Mouse (Mus musculus): ENCODE data around the gene Ltf. TPM values are rescaled to one million over a fixed set of nuclear protein-coding genes. Genes with fewer than 3 reads are reported as not detected.

Gene Ltf
- polyA plus RNA-seq, 1 experiment from 2014 or later: 0.27 TPM

DNA sequence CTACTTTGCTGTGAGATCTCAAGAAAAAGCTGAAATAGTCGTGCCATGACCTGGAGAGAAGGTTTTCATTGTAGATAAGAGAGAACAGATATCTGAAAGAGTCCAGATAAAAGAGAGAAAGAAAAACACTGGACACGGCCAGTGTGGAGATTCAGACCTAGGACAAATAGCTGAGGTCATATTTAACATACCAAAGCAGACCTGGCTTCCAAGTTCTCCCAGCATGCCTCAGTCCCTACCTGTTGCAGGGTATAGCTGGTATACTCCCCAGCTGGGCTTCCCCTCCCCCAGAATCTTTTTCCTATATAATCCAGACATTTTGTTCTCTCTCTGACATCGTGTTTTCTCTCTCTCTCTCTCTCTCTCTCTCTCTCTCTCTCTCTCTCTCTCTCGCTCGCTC is 68.9 kb downstream of the Ltf start:
- 5% methylated on average over 5 of the region's 5 CpGs for WGBS
- Histone ChIP-seq H3K9me3 (ENCODE audit: control insufficient read depth, low read length) (no peaks in the 10 kb centered on the region), H3K4me3 (ENCODE audit: low read depth, low read length) (no peak overlapping the region), H3K36me3 (ENCODE audit: control insufficient read depth, insufficient read depth, low read length) (no peaks in the 10 kb centered on the region), H3K9ac (ENCODE audit: low read length) (no peak overlapping the region), H3K27ac (ENCODE audit: low read depth, low read length) (no peak overlapping the region), H3K4me2 (no peak overlapping the region), H3K4me1 (ENCODE audit: control insufficient read depth, insufficient read depth, low read length) (no peaks in the 10 kb centered on the region), H3K27me3 (ENCODE audit: control insufficient read depth, insufficient read depth, low read length) (no peaks in the 10 kb centered on the region)
- ATAC-seq (ENCODE audit: low FRiP score): no peak
- no peak for DNase-seq (ENCODE audit: low spot score, missing footprints)

DNA sequence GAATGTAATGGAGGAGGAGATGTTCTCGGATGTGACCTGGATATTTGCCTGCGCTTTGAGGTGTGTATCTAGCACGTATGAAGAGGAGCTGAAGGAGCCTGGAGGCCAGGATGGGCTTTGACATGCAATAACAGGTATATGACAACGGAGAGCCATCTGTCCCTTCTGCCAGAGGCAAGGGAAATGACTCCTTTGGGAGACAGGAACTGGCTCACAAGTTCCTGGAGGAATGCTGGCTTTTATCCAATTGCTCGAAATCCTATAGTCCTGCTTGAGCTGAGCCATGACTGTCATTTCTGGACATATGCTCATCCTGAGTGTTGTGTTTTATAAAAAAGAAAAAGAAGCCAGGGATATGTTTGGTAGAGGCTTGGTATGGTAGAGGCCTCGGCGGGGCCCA is 69.8 kb downstream of the Ltf start:
- Histone ChIP-seq H3K9me3 (ENCODE audit: control insufficient read depth, low read length) (no peaks in the 10 kb centered on the region), H3K27ac (ENCODE audit: low read depth, low read length) (no peak overlapping the region), H3K4me2 (no peak overlapping the region), H3K36me3 (ENCODE audit: control insufficient read depth, insufficient read depth, low read length) (no peaks in the 10 kb centered on the region), H3K4me1 (ENCODE audit: control insufficient read depth, insufficient read depth, low read length) (no peaks in the 10 kb centered on the region), H3K4me3 (ENCODE audit: low read depth, low read length) (no peak overlapping the region), H3K9ac (ENCODE audit: low read length) (no peak overlapping the region), H3K27me3 (ENCODE audit: control insufficient read depth, insufficient read depth, low read length) (no peaks in the 10 kb centered on the region)
- 34% methylated on average over 7 of the region's 7 CpGs for WGBS
- no peak for ATAC-seq (ENCODE audit: low FRiP score)
- DNase-seq (ENCODE audit: low spot score, missing footprints): no peak

Other genes starting within 250 kb of the Ltf start
- not detected in 2 replicates for gene Prss42, start 221.1 kb upstream of the Ltf start, polyA plus RNA-seq (2014; fragmentation: Nextera tagmentation; extraction: Ambion mirVana)
- gene Prss44, start 205.3 kb upstream of the Ltf start, polyA plus RNA-seq (2014; fragmentation: Nextera tagmentation; extraction: Ambion mirVana): not detected in 2 replicates
- gene Prss43, start 192.6 kb upstream of the Ltf start, polyA plus RNA-seq (2014; fragmentation: Nextera tagmentation; extraction: Ambion mirVana): not detected in 2 replicates
- gene Prss45, start 184.7 kb upstream of the Ltf start, polyA plus RNA-seq (2014; fragmentation: Nextera tagmentation; extraction: Ambion mirVana): 0.14 TPM in 1 of 2 replicates, not detected in the other
- 0.11 TPM in 1 of 2 replicates, not detected in the other for gene Prss46, start 174.8 kb upstream of the Ltf start, polyA plus RNA-seq (2014; fragmentation: Nextera tagmentation; extraction: Ambion mirVana)
- gene Prss50, start 161.3 kb upstream of the Ltf start, polyA plus RNA-seq (2014; fragmentation: Nextera tagmentation; extraction: Ambion mirVana): 0.37 TPM in 1 of 2 replicates, not detected in the other
- 0.54 and 0.71 TPM in 2 replicates for gene Als2cl, start 139.4 kb upstream of the Ltf start, polyA plus RNA-seq (2014; fragmentation: Nextera tagmentation; extraction: Ambion mirVana)
- 0.18 and 0.22 TPM in 2 replicates for gene Tmie, start 139.2 kb upstream of the Ltf start, polyA plus RNA-seq (2014; fragmentation: Nextera tagmentation; extraction: Ambion mirVana)
- gene Fam240a, start 102.4 kb upstream of the Ltf start, polyA plus RNA-seq (2014; fragmentation: Nextera tagmentation; extraction: Ambion mirVana): not detected in 2 replicates
- gene Tdgf1, start 73.1 kb upstream of the Ltf start, polyA plus RNA-seq (2014; fragmentation: Nextera tagmentation; extraction: Ambion mirVana): not detected in 2 replicates
- 0.04 TPM in 1 of 2 replicates, not detected in the other for gene Lrrc2, start 67.7 kb upstream of the Ltf start, polyA plus RNA-seq (2014; fragmentation: Nextera tagmentation; extraction: Ambion mirVana)
- gene Rtp3, start 28.7 kb upstream of the Ltf start, polyA plus RNA-seq (2014; fragmentation: Nextera tagmentation; extraction: Ambion mirVana): 0.11 TPM in 2 replicates
- 1.9 and 2.1 TPM in 2 replicates for gene Ccrl2, start 38.2 kb downstream of the Ltf start, polyA plus RNA-seq (2014; fragmentation: Nextera tagmentation; extraction: Ambion mirVana)
- gene Lrrfip2, start 98.3 kb downstream of the Ltf start, polyA plus RNA-seq (2014; fragmentation: Nextera tagmentation; extraction: Ambion mirVana): 46.3 and 49.9 TPM in 2 replicates

Data from midbrain, embryonic 11.5 days (tissue).